Mouse (Mus musculus) forebrain, embryonic 12.5 days (tissue): ENCODE data around the gene Erg. TPM values are rescaled to one million over a fixed set of nuclear protein-coding genes. Genes with fewer than 3 reads are reported as not detected.

Source experiments
- ATAC-seq: fragments of 200-750 bp; cut with Nextera tagmentation; 2 replicates; pipeline ENCODE4 v1.8.0; 2017; ENCODE audit warnings: moderate TSS enrichment; ENCODE audit not compliant: low FRiP score
- H3K27ac ChIP-seq: fragments of 300-500 bp; sonication (generic); 2 replicates; pipeline ENCODE4 v1.5.1; 2016; ENCODE audit warnings: mild to moderate bottlenecking
- H3K27me3 ChIP-seq: fragments of 300-500 bp; sonication (generic); 2 replicates; pipeline ENCODE4 v1.6.1; 2016; ENCODE audit warnings: mild to moderate bottlenecking
- H3K36me3 ChIP-seq: fragments of 300-500 bp; sonication (generic); replicated peaks from 2 replicates; pipeline ENCODE4 v1.6.1; 2016; ENCODE audit warnings: mild to moderate bottlenecking
- H3K4me1 ChIP-seq: fragments of 300-500 bp; sonication (generic); 2 replicates; pipeline ENCODE4 v1.6.1; 2016
- H3K4me2 ChIP-seq: fragments of 300-500 bp; sonication (generic); 2 replicates; pipeline ENCODE4 v1.6.1; 2016; ENCODE audit warnings: mild to moderate bottlenecking, moderate library complexity
- H3K4me3 ChIP-seq: fragments of 300-500 bp; sonication (generic); replicated peaks from 2 replicates; pipeline ENCODE4 v1.5.1; 2016; ENCODE audit warnings: mild to moderate bottlenecking
- H3K9ac ChIP-seq: fragments of 300-500 bp; sonication (generic); 2 replicates; pipeline ENCODE4 v1.6.1; 2016; ENCODE audit warnings: mild to moderate bottlenecking
- H3K9me3 ChIP-seq: fragments of 300-500 bp; sonication (generic); 2 replicates; pipeline ENCODE4 v1.6.1; 2016
- WGBS: fragments of 180-500 bp; shearing (Covaris S2); methylation state at CpG from one replicate; pipeline ENCODE4 v1.1.7; 2016; 5-methylcytosine and 5-hydroxymethylcytosine counted together
- polyA plus RNA-seq: library from polyadenylated mRNA; unstranded; fragments of >200 nt; fragmentation: Nextera tagmentation; extraction: Ambion mirVana; gene quantifications from 2 replicates; pipeline ENCODE4 v1.2.1, GENCODE M21; 2016

Gene Erg
- polyA plus RNA-seq, 1 experiment from 2014 or later, result 3.4 TPM

GRCm38 (mm10) chr16:95363632-95364465, 222.5 kb downstream of the Erg start:
- H3K36me3 ChIP-seq, result no peaks in the 10 kb centered on the region
- H3K9me3 ChIP-seq, result no peaks in the 10 kb centered on the region
- H3K4me1 ChIP-seq, result no peaks in the 10 kb centered on the region; the same call in 1 of the 2 replicates
- H3K27ac ChIP-seq, result no peak overlapping the region
- 0 out of 2 replicates have a peak, but pooled peaks cover 3% of the 10 kb centered on the region for H3K27me3 ChIP-seq
- H3K4me2 ChIP-seq, result no peak overlapping the region
- no peak overlapping the region for H3K9ac ChIP-seq
- WGBS, result 77% methylated on average over 18 of the region's 18 CpGs
- H3K4me3 ChIP-seq, result no peak overlapping the region
- no peak for ATAC-seq

- no peaks in the 10 kb centered on the region for H3K36me3 ChIP-seq
- ATAC-seq, result no peak
- no peaks in the 10 kb centered on the region; the same call in 1 of the 2 replicates for H3K4me1 ChIP-seq
- 0 out of 2 replicates have a peak, but pooled peaks cover 3% of the 10 kb centered on the region for H3K27me3 ChIP-seq
- no peak overlapping the region for H3K27ac ChIP-seq
- H3K9ac ChIP-seq, result no peak overlapping the region
- no peak overlapping the region for H3K4me2 ChIP-seq
- no peak overlapping the region for H3K4me3 ChIP-seq
- H3K9me3 ChIP-seq, result no peaks in the 10 kb centered on the region
- WGBS, result 89% methylated on average over 7 of the region's 7 CpGs
These were observed 224.4 kb downstream of the Erg start for GRCm38 (mm10) chr16:95361950-95362349.

- Histone ChIP-seq H3K4me3 (no peak overlapping the region), H3K27ac (no peak overlapping the region), H3K4me2 (no peak overlapping the region), H3K36me3 (no peaks in the 10 kb centered on the region), H3K27me3 (0 out of 2 replicates have a peak, but pooled peaks cover 3% of the 10 kb centered on the region), H3K9ac (no peak overlapping the region), H3K9me3 (no peaks in the 10 kb centered on the region), H3K4me1 (no peaks in the 10 kb centered on the region; the same call in 1 of the 2 replicates)
- no peak for ATAC-seq
- WGBS, result 93% methylated on average over 18 of the region's 18 CpGs
These were observed 225.4 kb downstream of the Erg start for GRCm38 (mm10) chr16:95360940-95361489.

- Histone ChIP-seq H3K4me3 (no peak overlapping the region), H3K4me2 (no peak overlapping the region), H3K4me1 (no peaks in the 10 kb centered on the region), H3K9ac (no peak overlapping the region), H3K9me3 (no peaks in the 10 kb centered on the region), H3K36me3 (no peaks in the 10 kb centered on the region), H3K27me3 (0 out of 2 replicates have a peak, but pooled peaks cover 3% of the 10 kb centered on the region), H3K27ac (no peak overlapping the region)
- 91% methylated on average over 8 of the region's 8 CpGs for WGBS
- no peak for ATAC-seq
These were observed 226.1 kb downstream of the Erg start for GRCm38 (mm10) chr16:95360214-95360850.

- Histone ChIP-seq H3K4me3 (no peak overlapping the region), H3K36me3 (no peaks in the 10 kb centered on the region), H3K27me3 (peaks cover 1% of the 10 kb centered on the region; the same call in 1 of the 2 replicates), H3K27ac (no peak overlapping the region), H3K9ac (no peak overlapping the region), H3K9me3 (no peaks in the 10 kb centered on the region), H3K4me1 (peaks cover under 1% of the 10 kb centered on the region; the same call in 1 of the 2 replicates), H3K4me2 (no peak overlapping the region)
- WGBS, result 83% methylated on average over 12 of the region's 12 CpGs
- ATAC-seq, result no peak
These were observed 229.1 kb downstream of the Erg start for GRCm38 (mm10) chr16:95356962-95357955.

GRCm38 (mm10) chr16:95353838-95354237, 232.6 kb downstream of the Erg start:
- H3K27me3 ChIP-seq, result no peaks in the 10 kb centered on the region; the same call in 1 of the 2 replicates
- no peak overlapping the region for H3K9ac ChIP-seq
- no peak for ATAC-seq
- no peak overlapping the region for H3K4me3 ChIP-seq
- H3K4me1 ChIP-seq, result peaks cover 3% of the 10 kb centered on the region; the same call in 1 of the 2 replicates
- no peaks in the 10 kb centered on the region for H3K36me3 ChIP-seq
- 84% methylated on average over 8 of the region's 8 CpGs for WGBS
- H3K4me2 ChIP-seq, result no peak overlapping the region
- H3K9me3 ChIP-seq, result no peaks in the 10 kb centered on the region
- H3K27ac ChIP-seq, result no peak overlapping the region

- H3K27ac ChIP-seq, result no peak overlapping the region
- no peak for ATAC-seq
- H3K36me3 ChIP-seq, result no peaks in the 10 kb centered on the region
- no peak overlapping the region for H3K4me3 ChIP-seq
- WGBS, result 74% methylated on average over 8 of the region's 8 CpGs
- no peaks in the 10 kb centered on the region; the same call in 1 of the 2 replicates for H3K27me3 ChIP-seq
- peaks cover 3% of the 10 kb centered on the region; the same call in 1 of the 2 replicates for H3K4me1 ChIP-seq
- H3K9me3 ChIP-seq, result no peaks in the 10 kb centered on the region
- no peak overlapping the region for H3K9ac ChIP-seq
- H3K4me2 ChIP-seq, result no peak overlapping the region
These were observed 234.1 kb downstream of the Erg start for GRCm38 (mm10) chr16:95352266-95352665.

GRCm38 (mm10) chr16:95350499-95350898, 235.9 kb downstream of the Erg start:
- H3K9ac ChIP-seq, result no peak overlapping the region
- H3K9me3 ChIP-seq, result no peaks in the 10 kb centered on the region
- no peak overlapping the region for H3K27ac ChIP-seq
- H3K4me3 ChIP-seq, result no peak overlapping the region
- H3K36me3 ChIP-seq, result no peaks in the 10 kb centered on the region
- peaks cover 5% of the 10 kb centered on the region for H3K4me1 ChIP-seq
- no peak for ATAC-seq
- H3K4me2 ChIP-seq, result no peak overlapping the region
- WGBS, result 28% methylated on average over 3 of the region's 3 CpGs
- H3K27me3 ChIP-seq, result no peaks in the 10 kb centered on the region; the same call in 1 of the 2 replicates

- H3K36me3 ChIP-seq, result no peaks in the 10 kb centered on the region
- H3K4me1 ChIP-seq, result peaks cover 5% of the 10 kb centered on the region
- no peak for ATAC-seq
- no peaks in the 10 kb centered on the region; the same call in 1 of the 2 replicates for H3K27me3 ChIP-seq
- H3K9ac ChIP-seq, result no peak overlapping the region
- no peak overlapping the region for H3K4me3 ChIP-seq
- WGBS, result 84% methylated on average over 5 of the region's 5 CpGs
- no peak overlapping the region for H3K4me2 ChIP-seq
- H3K9me3 ChIP-seq, result no peaks in the 10 kb centered on the region
- no peak overlapping the region for H3K27ac ChIP-seq
These were observed 236.6 kb downstream of the Erg start for GRCm38 (mm10) chr16:95349745-95350144.

GRCm38 (mm10) chr16:95349344-95349743, 237.0 kb downstream of the Erg start:
- WGBS, result 90% methylated on average over 6 of the region's 6 CpGs
- H3K9me3 ChIP-seq, result no peaks in the 10 kb centered on the region
- no peaks in the 10 kb centered on the region for H3K36me3 ChIP-seq
- ATAC-seq, result no peak
- no peaks in the 10 kb centered on the region; the same call in 1 of the 2 replicates for H3K27me3 ChIP-seq
- H3K27ac ChIP-seq, result no peak overlapping the region
- H3K4me2 ChIP-seq, result no peak overlapping the region
- no peak overlapping the region for H3K9ac ChIP-seq
- H3K4me1 ChIP-seq, result peaks cover 5% of the 10 kb centered on the region
- no peak overlapping the region for H3K4me3 ChIP-seq

- H3K36me3 ChIP-seq, result no peaks in the 10 kb centered on the region
- no peak overlapping the region for H3K27ac ChIP-seq
- H3K4me3 ChIP-seq, result no peak overlapping the region
- no peak for ATAC-seq
- no peaks in the 10 kb centered on the region for H3K9me3 ChIP-seq
- H3K4me2 ChIP-seq, result no peak overlapping the region
- H3K9ac ChIP-seq, result no peak overlapping the region
- 91% methylated on average over 9 of the region's 9 CpGs for WGBS
- peaks cover 5% of the 10 kb centered on the region for H3K4me1 ChIP-seq
- no peaks in the 10 kb centered on the region for H3K27me3 ChIP-seq
These were observed 237.8 kb downstream of the Erg start for GRCm38 (mm10) chr16:95348555-95348954.
